Mouse (Mus musculus): ENCODE measurements around the gene Olfr622. TPM values are rescaled to one million over a fixed set of nuclear protein-coding genes. Genes with fewer than 3 reads are reported as not detected.

Gene Olfr622
- polyA plus RNA-seq (2015; fragmentation: Nextera tagmentation; extraction: Ambion mirVana) = not detected in 2 replicates

- Histone ChIP-seq H3K4me1 (replicated peaks) (no peaks in the 10 kb centered on the region), H3K4me2 (no peak within 1 kb of the TSS), H3K27me3 (no peaks in the 10 kb centered on the region), H3K36me3 (no peaks in the 10 kb centered on the region), H3K27ac (no peak within 1 kb of the TSS), H3K9ac (no peak within 1 kb of the TSS), H3K4me3 (no peak within 1 kb of the TSS), H3K9me3 (replicated peaks) (no peaks in the 10 kb centered on the region)
- no peak for ATAC-seq (replicated peaks; ENCODE audit: insufficient number of reproducible peaks, insufficient read depth, low FRiP score, low read depth)
- WGBS = 85% methylated on average over 1 of the region's 1 CpGs
Observed at GRCm38 (mm10) chr7:103642602-103643001, at the start of gene Olfr622. Gene Olfr622 (minus strand): TSS chr7:103642702.

DNA sequence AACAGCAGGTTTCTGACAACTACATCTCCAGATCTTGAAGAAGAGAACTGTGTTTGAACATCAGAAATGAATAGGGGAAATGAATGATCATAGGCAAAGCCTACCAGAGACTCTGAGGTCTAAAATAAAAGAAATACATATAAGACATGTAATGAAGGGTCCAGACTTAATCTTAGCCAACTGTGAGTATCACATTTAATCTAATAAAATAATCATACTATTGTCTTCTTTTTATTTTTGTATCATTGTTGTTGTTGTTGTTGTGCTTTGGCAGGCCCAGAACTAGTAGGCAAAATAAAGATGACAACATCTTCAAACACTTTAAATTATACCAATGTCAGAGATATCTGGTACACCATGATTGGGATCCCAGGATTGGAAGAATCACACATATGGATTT lies 39.9 kb upstream of the Olfr622 start, which contains the start of gene Olfr625-ps1:
Gene Olfr625-ps1 (plus strand): TSS at position 301 of the 400 bp plus-strand sequence.
- ATAC-seq (replicated peaks; ENCODE audit: insufficient number of reproducible peaks, insufficient read depth, low FRiP score, low read depth) = no peak
- Histone ChIP-seq H3K9me3 (replicated peaks) (no peaks in the 10 kb centered on the region), H3K9ac (no peak within 1 kb of the TSS), H3K27ac (no peak within 1 kb of the TSS), H3K4me2 (no peak within 1 kb of the TSS), H3K36me3 (no peaks in the 10 kb centered on the region), H3K4me3 (no peak within 1 kb of the TSS), H3K27me3 (no peaks in the 10 kb centered on the region), H3K4me1 (replicated peaks) (no peaks in the 10 kb centered on the region)

- Histone ChIP-seq H3K27ac (no peak within 1 kb of the TSS), H3K4me3 (no peak within 1 kb of the TSS), H3K4me2 (no peak within 1 kb of the TSS), H3K9ac (no peak within 1 kb of the TSS), H3K36me3 (no peaks in the 10 kb centered on the region), H3K4me1 (replicated peaks) (no peaks in the 10 kb centered on the region), H3K27me3 (no peaks in the 10 kb centered on the region), H3K9me3 (replicated peaks) (no peaks in the 10 kb centered on the region)
- 91% methylated on average over 2 of the region's 2 CpGs for WGBS
- ATAC-seq (replicated peaks; ENCODE audit: insufficient number of reproducible peaks, insufficient read depth, low FRiP score, low read depth) = no peak
Observed at GRCm38 (mm10) chr7:103671091-103671490, 28.6 kb upstream of the Olfr622 start, which contains the start of gene Olfr624. Gene Olfr624 (minus strand): TSS chr7:103671191.

DNA sequence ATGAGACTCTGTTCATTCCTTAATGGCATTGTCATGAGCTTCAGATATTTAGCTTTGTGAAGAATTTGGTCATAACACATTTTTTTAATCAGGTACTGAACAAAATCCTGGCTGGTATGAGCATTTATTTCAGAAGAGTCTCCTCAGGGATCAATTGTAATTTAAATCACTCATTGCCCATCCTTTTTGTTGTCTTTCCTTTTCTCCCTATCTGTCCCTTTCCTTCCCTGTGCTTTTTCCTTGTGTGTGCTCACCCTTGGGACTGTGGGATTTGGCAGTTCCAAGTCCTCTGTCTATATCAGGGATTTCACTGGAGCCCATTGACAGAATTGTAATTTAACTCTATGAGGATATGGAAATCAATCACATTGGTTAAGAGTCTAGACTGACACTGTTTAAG lies 21.1 kb upstream of the Olfr622 start, which contains the start of gene Olfr623:
Gene Olfr623 (minus strand): TSS at position 101 of the 400 bp plus-strand sequence.
- H3K9ac ChIP-seq = no peak within 1 kb of the TSS
- no peak for ATAC-seq (replicated peaks; ENCODE audit: insufficient number of reproducible peaks, insufficient read depth, low FRiP score, low read depth)
- no peak within 1 kb of the TSS for H3K27ac ChIP-seq
- H3K36me3 ChIP-seq = no peaks in the 10 kb centered on the region
- H3K27me3 ChIP-seq = no peaks in the 10 kb centered on the region
- H3K4me1 ChIP-seq (replicated peaks) = no peaks in the 10 kb centered on the region
- H3K9me3 ChIP-seq (replicated peaks) = no peaks in the 10 kb centered on the region
- H3K4me3 ChIP-seq = no peak within 1 kb of the TSS
- no peak within 1 kb of the TSS for H3K4me2 ChIP-seq

GRCm38 (mm10) chr7:103644070-103644469 lies 1.6 kb upstream of the Olfr622 start:
- WGBS = 79% methylated on average over 4 of the region's 4 CpGs
- ATAC-seq (replicated peaks; ENCODE audit: insufficient number of reproducible peaks, insufficient read depth, low FRiP score, low read depth) = no peak
- H3K36me3 ChIP-seq = no peaks in the 10 kb centered on the region
- no peak overlapping the region for H3K27ac ChIP-seq
- no peak overlapping the region for H3K4me3 ChIP-seq
- no peak overlapping the region for H3K4me2 ChIP-seq
- H3K9me3 ChIP-seq (replicated peaks) = no peaks in the 10 kb centered on the region
- H3K4me1 ChIP-seq (replicated peaks) = no peaks in the 10 kb centered on the region
- H3K9ac ChIP-seq = no peak overlapping the region
- no peaks in the 10 kb centered on the region for H3K27me3 ChIP-seq

DNA sequence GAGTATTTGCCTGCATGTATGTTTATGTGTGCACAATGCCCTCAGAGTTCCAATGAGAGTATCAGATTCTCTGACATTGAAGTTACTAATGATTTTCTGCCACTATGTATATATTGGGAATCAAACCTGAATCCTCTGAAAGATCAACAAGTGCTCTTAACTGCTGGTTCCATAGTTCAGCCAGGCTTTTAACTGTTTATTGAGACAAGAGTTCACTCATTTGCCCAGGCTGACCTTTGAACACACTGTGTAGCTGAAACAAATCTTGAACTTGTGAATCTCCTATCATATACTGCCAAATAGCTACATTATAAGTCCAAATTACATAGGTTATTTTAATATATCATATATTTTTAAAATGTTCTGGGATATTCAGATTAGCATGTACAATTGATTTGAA lies 5.7 kb downstream of the Olfr622 start:
- no peaks in the 10 kb centered on the region for H3K36me3 ChIP-seq
- no peak overlapping the region for H3K4me2 ChIP-seq
- ATAC-seq (replicated peaks; ENCODE audit: insufficient number of reproducible peaks, insufficient read depth, low FRiP score, low read depth) = no peak
- no peaks in the 10 kb centered on the region for H3K27me3 ChIP-seq
- H3K4me1 ChIP-seq (replicated peaks) = no peaks in the 10 kb centered on the region
- no peak overlapping the region for H3K9ac ChIP-seq
- no peaks in the 10 kb centered on the region for H3K9me3 ChIP-seq (replicated peaks)
- H3K27ac ChIP-seq = no peak overlapping the region
- no peak overlapping the region for H3K4me3 ChIP-seq

- Histone ChIP-seq H3K27ac (no peak within 1 kb of the TSS), H3K9ac (no peak within 1 kb of the TSS), H3K36me3 (no peaks in the 10 kb centered on the region), H3K4me3 (no peak within 1 kb of the TSS), H3K27me3 (no peaks in the 10 kb centered on the region), H3K4me2 (no peak within 1 kb of the TSS), H3K9me3 (replicated peaks) (no peaks in the 10 kb centered on the region), H3K4me1 (replicated peaks) (no peaks in the 10 kb centered on the region)
- no peak for ATAC-seq (replicated peaks; ENCODE audit: insufficient number of reproducible peaks, insufficient read depth, low FRiP score, low read depth)
- WGBS = 66% methylated on average over 2 of the region's 2 CpGs
Observed at GRCm38 (mm10) chr7:103612434-103612833, 30.1 kb downstream of the Olfr622 start, which contains the start of gene Olfr620. Gene Olfr620 (minus strand): TSS chr7:103612534.

DNA sequence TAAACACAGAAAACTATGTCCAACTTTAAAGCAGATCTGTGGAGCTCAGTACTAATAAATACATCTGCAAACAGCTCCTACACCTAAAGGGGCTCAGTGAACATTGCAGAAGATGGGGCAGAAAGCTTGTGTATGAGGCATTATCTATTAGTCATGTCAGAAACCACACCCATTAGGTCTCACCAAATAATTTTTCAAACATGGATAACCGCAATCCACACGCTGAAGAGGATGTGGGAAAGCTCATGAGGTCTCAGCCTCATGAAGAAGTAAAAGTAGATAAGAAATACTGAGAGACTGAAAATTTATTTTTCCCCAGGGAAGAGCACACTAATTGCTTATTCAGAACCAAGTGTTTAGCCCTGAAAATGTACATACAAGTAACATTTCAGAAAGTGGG lies 35.1 kb downstream of the Olfr622 start:
- ATAC-seq (replicated peaks; ENCODE audit: insufficient number of reproducible peaks, insufficient read depth, low FRiP score, low read depth) = no peak
- no peak overlapping the region for H3K27ac ChIP-seq
- H3K36me3 ChIP-seq = no peaks in the 10 kb centered on the region
- H3K9ac ChIP-seq = no peak overlapping the region
- no peaks in the 10 kb centered on the region for H3K9me3 ChIP-seq (replicated peaks)
- no peak overlapping the region for H3K4me2 ChIP-seq
- H3K27me3 ChIP-seq = no peaks in the 10 kb centered on the region
- no peaks in the 10 kb centered on the region for H3K4me1 ChIP-seq (replicated peaks)
- WGBS = 59% methylated on average over 2 of the region's 2 CpGs
- H3K4me3 ChIP-seq = no peak overlapping the region

- no peak for ATAC-seq (replicated peaks; ENCODE audit: insufficient number of reproducible peaks, insufficient read depth, low FRiP score, low read depth)
- Histone ChIP-seq H3K4me3 (no peak within 1 kb of the TSS), H3K27ac (no peak within 1 kb of the TSS), H3K27me3 (no peaks in the 10 kb centered on the region), H3K4me2 (no peak within 1 kb of the TSS), H3K9ac (no peak within 1 kb of the TSS), H3K9me3 (replicated peaks) (no peaks in the 10 kb centered on the region), H3K36me3 (no peaks in the 10 kb centered on the region), H3K4me1 (replicated peaks) (no peaks in the 10 kb centered on the region)
Observed at GRCm38 (mm10) chr7:103600275-103600674, 42.2 kb downstream of the Olfr622 start, which contains the start of gene Olfr619. Gene Olfr619 (plus strand): TSS chr7:103600575.

- 50% methylated on average over 2 of the region's 2 CpGs for WGBS
- no peaks in the 10 kb centered on the region for H3K36me3 ChIP-seq
Observed at GRCm38 (mm10) chr7:103589803-103590202, 52.7 kb downstream of the Olfr622 start, which contains the start of gene Olfr618. Gene Olfr618 (plus strand): TSS chr7:103590103.

More at GRCm38 (mm10) chr7:103589803-103590202, 52.7 kb downstream of the Olfr622 start, which contains the start of gene Olfr618:
- no peak for ATAC-seq (replicated peaks; ENCODE audit: insufficient number of reproducible peaks, insufficient read depth, low FRiP score, low read depth)
- Histone ChIP-seq H3K27ac (no peak within 1 kb of the TSS), H3K4me3 (no peak within 1 kb of the TSS), H3K27me3 (no peaks in the 10 kb centered on the region), H3K9ac (no peak within 1 kb of the TSS), H3K9me3 (replicated peaks) (no peaks in the 10 kb centered on the region), H3K4me1 (replicated peaks) (no peaks in the 10 kb centered on the region), H3K4me2 (no peak within 1 kb of the TSS)
